Mouse (Mus musculus) lung, embryonic 15.5 days (tissue): ENCODE data around the gene Cstl1. TPM values are rescaled to one million over a fixed set of nuclear protein-coding genes. Genes with fewer than 3 reads are reported as not detected.

Experiments used
- ATAC-seq: fragments of 200-750 bp; cut with Nextera tagmentation; 2 replicates; pipeline ENCODE4 v1.8.0; 2017; ENCODE audit warnings: moderate number of reproducible peaks, borderline replicate concordance; ENCODE audit not compliant: low FRiP score, low TSS enrichment; ENCODE audit errors: extremely low read depth
- H3K27ac ChIP-seq: fragments of 300-500 bp; sonication (generic); 2 replicates; pipeline ENCODE4 v1.5.1; 2015; ENCODE audit warnings: moderate library complexity, mild to moderate bottlenecking, inconsistent platforms
- H3K27me3 ChIP-seq: fragments of 300-500 bp; sonication (generic); 2 replicates; pipeline ENCODE4 v1.6.1; 2015; ENCODE audit warnings: inconsistent platforms
- H3K36me3 ChIP-seq: fragments of 300-500 bp; sonication (generic); 2 replicates; pipeline ENCODE4 v1.6.1; 2015; ENCODE audit warnings: inconsistent platforms
- H3K4me1 ChIP-seq: fragments of 300-500 bp; sonication (generic); 2 replicates; pipeline ENCODE4 v1.6.1; 2015; ENCODE audit warnings: inconsistent platforms
- H3K4me2 ChIP-seq: fragments of 300-500 bp; sonication (generic); 2 replicates; pipeline ENCODE4 v1.6.1; 2015; ENCODE audit warnings: inconsistent platforms, mild to moderate bottlenecking, moderate library complexity
- H3K4me3 ChIP-seq: fragments of 300-500 bp; sonication (generic); 2 replicates; pipeline ENCODE4 v1.5.1; 2015; ENCODE audit warnings: mild to moderate bottlenecking, inconsistent platforms
- H3K9ac ChIP-seq: fragments of 300-500 bp; sonication (generic); 2 replicates; pipeline ENCODE4 v1.6.1; 2015; ENCODE audit warnings: inconsistent platforms
- H3K9me3 ChIP-seq: fragments of 300-500 bp; sonication (generic); 2 replicates; pipeline ENCODE4 v1.6.1; 2016; ENCODE audit warnings: inconsistent platforms
- WGBS: fragments of 180-500 bp; shearing (Covaris S2); methylation state at CpG from one replicate; pipeline ENCODE4 v1.1.7; 2015; 5-methylcytosine and 5-hydroxymethylcytosine counted together
- polyA plus RNA-seq: library from polyadenylated mRNA; unstranded; fragments of >200 nt; fragmentation: Nextera tagmentation; extraction: Ambion mirVana; gene quantifications from 2 replicates; pipeline ENCODE4 v1.2.1, GENCODE M21; 2015

Cstl1 gene
- polyA plus RNA-seq = not detected in 2 replicates

- Histone ChIP-seq H3K27ac (no peak within 1 kb of the TSS), H3K9me3 (no peaks in the 10 kb centered on the region), H3K36me3 (no peaks in the 10 kb centered on the region), H3K4me1 (peaks cover 3% of the 10 kb centered on the region), H3K4me3 (no peak within 1 kb of the TSS), H3K4me2 (no peak within 1 kb of the TSS), H3K27me3 (no peaks in the 10 kb centered on the region), H3K9ac (no peak within 1 kb of the TSS)
- no peak for ATAC-seq
- 73% methylated on average over 1 of the region's 1 CpGs for WGBS
Observed at GRCm38 (mm10) chr2:148750058-148750457, at the start of gene Cstl1. TSS of gene Cstl1 (plus strand) at chr2:148750358.

DNA sequence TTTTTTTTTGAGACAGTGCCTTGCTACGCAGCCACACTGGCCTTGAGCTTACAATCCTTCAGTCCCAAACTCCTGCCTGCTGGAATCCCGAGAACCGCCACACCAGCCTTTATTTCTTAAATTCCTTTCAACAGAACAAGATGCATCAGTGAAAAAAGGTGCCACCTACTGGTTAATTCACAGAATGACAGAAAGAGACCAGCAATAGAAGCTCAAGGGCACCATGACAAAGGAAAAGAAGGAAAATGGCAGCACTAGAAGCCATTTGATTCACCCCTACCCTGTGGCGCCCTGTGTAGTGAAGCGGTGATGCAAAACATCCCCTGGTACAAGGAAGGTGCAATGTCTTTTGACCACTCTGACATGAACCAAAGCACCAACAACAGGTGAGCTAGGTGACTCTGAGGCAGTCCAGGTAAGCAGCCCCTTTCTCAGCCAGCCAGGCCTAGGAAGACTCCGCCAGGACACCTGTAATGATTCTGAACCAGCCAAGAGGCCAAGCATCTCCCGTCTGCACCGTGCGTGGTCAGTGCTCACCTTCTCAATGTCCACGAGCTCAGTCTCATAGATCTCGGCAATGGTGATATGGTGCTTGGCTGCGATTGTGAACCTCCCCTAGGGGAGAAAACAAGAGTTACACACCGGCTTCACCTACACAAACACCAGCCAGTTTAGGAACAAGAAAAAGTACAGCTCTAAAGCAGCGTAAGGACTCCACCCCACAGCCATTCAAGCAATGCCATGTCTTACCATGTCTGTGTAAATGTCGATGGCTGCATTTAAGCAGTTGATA is 43.6 kb upstream of the Cstl1 start:
- no peak overlapping the region for H3K4me2 ChIP-seq
- no peak overlapping the region for H3K27ac ChIP-seq
- H3K36me3 ChIP-seq = no peaks in the 10 kb centered on the region
- H3K27me3 ChIP-seq = no peaks in the 10 kb centered on the region
- 76% methylated on average over 15 of the region's 15 CpGs for WGBS
- no peak for ATAC-seq
- no peak overlapping the region for H3K9ac ChIP-seq
- H3K4me1 ChIP-seq = no peaks in the 10 kb centered on the region
- H3K9me3 ChIP-seq = no peaks in the 10 kb centered on the region
- H3K4me3 ChIP-seq = no peak overlapping the region

GRCm38 (mm10) chr2:148707202-148707530 is 43.0 kb upstream of the Cstl1 start:
- WGBS = 77% methylated on average over 6 of the region's 6 CpGs
- no peak overlapping the region for H3K27ac ChIP-seq
- no peak for ATAC-seq

DNA sequence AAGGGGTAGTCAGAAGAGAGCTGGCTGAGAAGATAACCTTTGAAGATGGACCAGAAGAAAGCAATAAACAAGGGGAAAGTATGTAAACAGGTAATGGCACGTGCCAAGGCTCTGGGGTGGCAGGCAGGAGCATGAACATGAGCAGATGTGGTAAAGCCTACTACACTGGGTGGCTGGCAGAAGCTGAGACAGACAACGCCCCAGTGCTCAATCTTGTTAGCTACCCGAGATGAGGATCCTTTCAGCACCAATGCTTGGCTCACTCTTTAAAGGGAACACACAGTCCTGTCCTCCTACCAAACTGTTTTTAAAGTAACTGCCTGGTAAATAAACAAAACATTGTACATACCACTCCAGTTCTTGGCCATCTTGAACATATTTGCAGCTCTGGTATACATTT is 37.8 kb upstream of the Cstl1 start:
- no peak overlapping the region for H3K27ac ChIP-seq
- H3K36me3 ChIP-seq = no peaks in the 10 kb centered on the region
- H3K4me2 ChIP-seq = no peak overlapping the region
- no peaks in the 10 kb centered on the region for H3K27me3 ChIP-seq
- no peak overlapping the region for H3K4me3 ChIP-seq
- H3K4me1 ChIP-seq = no peaks in the 10 kb centered on the region
- no peaks in the 10 kb centered on the region for H3K9me3 ChIP-seq
- ATAC-seq = no peak
- no peak overlapping the region for H3K9ac ChIP-seq
- 65% methylated on average over 3 of the region's 3 CpGs for WGBS

More at GRCm38 (mm10) chr2:148707202-148707530, 43.0 kb upstream of the Cstl1 start:
- no peaks in the 10 kb centered on the region for H3K27me3 ChIP-seq
- H3K4me1 ChIP-seq = no peaks in the 10 kb centered on the region
- no peaks in the 10 kb centered on the region for H3K9me3 ChIP-seq
- H3K9ac ChIP-seq = no peak overlapping the region
- no peaks in the 10 kb centered on the region for H3K36me3 ChIP-seq
- H3K4me2 ChIP-seq = no peak overlapping the region
- no peak overlapping the region for H3K4me3 ChIP-seq

- Histone ChIP-seq H3K4me3 (no peak overlapping the region), H3K9ac (no peak overlapping the region), H3K27ac (no peak overlapping the region), H3K36me3 (no peaks in the 10 kb centered on the region), H3K27me3 (no peaks in the 10 kb centered on the region), H3K4me1 (no peaks in the 10 kb centered on the region), H3K9me3 (no peaks in the 10 kb centered on the region), H3K4me2 (no peak overlapping the region)
- 68% methylated on average over 2 of the region's 2 CpGs for WGBS
- no peak for ATAC-seq
Observed at GRCm38 (mm10) chr2:148717072-148717471, 33.1 kb upstream of the Cstl1 start.

- WGBS = 52% methylated on average over 2 of the region's 2 CpGs
- H3K9me3 ChIP-seq = no peaks in the 10 kb centered on the region
- no peak for ATAC-seq
- H3K9ac ChIP-seq = no peak overlapping the region
- H3K27ac ChIP-seq = no peak overlapping the region
- no peaks in the 10 kb centered on the region for H3K4me1 ChIP-seq
- no peaks in the 10 kb centered on the region for H3K36me3 ChIP-seq
- H3K4me2 ChIP-seq = no peak overlapping the region
- no peak overlapping the region for H3K4me3 ChIP-seq
- no peaks in the 10 kb centered on the region for H3K27me3 ChIP-seq
Observed at GRCm38 (mm10) chr2:148719271-148719995, 30.7 kb upstream of the Cstl1 start.

DNA sequence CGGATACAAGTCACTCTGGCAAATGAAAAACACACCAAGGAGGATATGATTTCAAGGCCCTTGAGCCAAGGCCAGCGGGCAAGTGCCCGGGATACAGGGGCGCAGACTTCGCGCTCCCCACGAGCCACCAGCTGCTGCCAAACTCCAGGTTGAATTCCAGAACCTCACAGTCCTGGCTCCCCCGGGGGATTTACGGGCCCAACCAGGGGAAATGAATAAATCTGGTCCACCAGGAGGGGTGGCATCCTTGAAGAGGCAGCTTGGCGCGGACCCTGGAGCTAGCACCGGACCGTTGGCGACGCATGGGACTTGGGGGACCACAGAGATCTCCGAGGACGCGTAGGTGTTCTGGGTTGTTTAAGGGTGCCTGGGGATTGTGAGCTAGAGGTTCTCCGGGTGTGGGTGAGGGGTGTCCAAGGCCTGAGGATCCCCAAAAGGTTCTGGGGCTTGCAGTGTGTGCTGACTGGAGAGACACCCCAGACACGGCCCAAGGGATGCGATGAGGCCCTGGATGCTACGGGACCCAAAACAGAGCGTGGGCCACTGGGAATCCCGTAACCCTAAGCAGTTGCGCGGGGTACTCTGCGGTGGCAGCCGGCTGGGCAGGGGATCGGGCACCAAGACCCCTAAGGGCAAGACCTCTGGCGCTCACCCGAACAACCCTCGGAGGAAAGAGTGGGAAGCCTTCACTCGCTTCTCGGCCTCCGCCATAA is 18.4 kb upstream of the Cstl1 start:
- 0 out of 2 replicates have a peak, but pooled peaks cover 3% of the 10 kb centered on the region for H3K4me1 ChIP-seq
- no peaks in the 10 kb centered on the region for H3K27me3 ChIP-seq
- H3K4me2 ChIP-seq = peak overlapping the region; percentile 84
- H3K36me3 ChIP-seq = no peaks in the 10 kb centered on the region
- peak overlapping the region; percentile 73 for H3K9ac ChIP-seq
- 2% methylated on average over 35 of the region's 35 CpGs for WGBS
- H3K9me3 ChIP-seq = no peaks in the 10 kb centered on the region
- peak overlapping the region; percentile 82 for H3K4me3 ChIP-seq
- ATAC-seq = peak; percentile 59
- no peak overlapping the region for H3K27ac ChIP-seq

GRCm38 (mm10) chr2:148732327-148733000 is 17.7 kb upstream of the Cstl1 start, which contains the start of gene Napb:
TSS of gene Napb (minus strand) at chr2:148732467.
- Histone ChIP-seq H3K4me3 (peak within 1 kb of the TSS; percentile 82), H3K9me3 (no peaks in the 10 kb centered on the region), H3K36me3 (no peaks in the 10 kb centered on the region), H3K4me1 (0 out of 2 replicates have a peak, but pooled peaks cover 3% of the 10 kb centered on the region), H3K4me2 (peak within 1 kb of the TSS; percentile 84), H3K27ac (no peak within 1 kb of the TSS), H3K9ac (peak within 1 kb of the TSS; percentile 73), H3K27me3 (no peaks in the 10 kb centered on the region)
- peak; percentile 100 for ATAC-seq
- 3% methylated on average over 18 of the region's 18 CpGs for WGBS

DNA sequence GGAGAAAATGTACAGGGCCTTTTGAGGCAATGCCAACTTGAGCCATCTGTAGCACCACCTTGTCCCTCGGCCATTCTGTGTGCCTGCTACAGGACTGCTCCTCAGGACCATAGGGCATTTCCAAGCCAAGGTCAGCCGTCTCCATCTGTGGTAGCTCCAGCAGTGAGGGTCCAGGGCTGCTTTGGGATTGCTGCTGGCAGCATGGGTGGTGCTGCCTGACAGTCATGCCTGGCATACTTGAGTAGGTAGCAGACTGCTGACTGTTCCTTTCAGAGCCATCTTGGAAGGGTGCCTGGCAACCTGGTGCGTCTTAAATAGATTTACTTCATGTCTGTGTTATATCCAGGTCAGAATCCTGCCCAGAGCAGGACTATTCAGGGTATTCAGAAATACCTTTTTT is 7.2 kb upstream of the Cstl1 start:
- Histone ChIP-seq H3K27ac (no peak overlapping the region), H3K9me3 (no peaks in the 10 kb centered on the region), H3K4me2 (no peak overlapping the region), H3K36me3 (no peaks in the 10 kb centered on the region), H3K4me3 (no peak overlapping the region), H3K9ac (no peak overlapping the region), H3K27me3 (no peaks in the 10 kb centered on the region), H3K4me1 (no peaks in the 10 kb centered on the region)
- WGBS = 78% methylated on average over 3 of the region's 3 CpGs
- ATAC-seq = no peak

GRCm38 (mm10) chr2:148743846-148744407 is 6.2 kb upstream of the Cstl1 start:
- Histone ChIP-seq H3K27ac (no peak overlapping the region), H3K4me1 (no peaks in the 10 kb centered on the region), H3K27me3 (no peaks in the 10 kb centered on the region), H3K4me2 (no peak overlapping the region), H3K36me3 (no peaks in the 10 kb centered on the region), H3K9me3 (no peaks in the 10 kb centered on the region), H3K9ac (no peak overlapping the region), H3K4me3 (no peak overlapping the region)
- no peak for ATAC-seq
- 74% methylated on average over 3 of the region's 3 CpGs for WGBS
